Mouse (Mus musculus) lung, adult 2 months (tissue): Measurements from ENCODE around the gene Acap3.

Experiments
- CTCF ChIP-seq: fragments of 200-500 bp; IDR thresholded peaks from 2 replicates; pipeline ENCODE4 v1.5.1; 2011; ENCODE audit warnings: mild to moderate bottlenecking, low read length, control low read depth; ENCODE audit not compliant: insufficient read depth
- POLR2A ChIP-seq: fragments of 200-500 bp; IDR thresholded peaks from 2 replicates; pipeline ENCODE4 v1.6.1; 2011; ENCODE audit warnings: low read depth, mild to moderate bottlenecking, control low read depth, low read length, borderline replicate concordance; ENCODE audit errors: extremely low read depth

DNA sequence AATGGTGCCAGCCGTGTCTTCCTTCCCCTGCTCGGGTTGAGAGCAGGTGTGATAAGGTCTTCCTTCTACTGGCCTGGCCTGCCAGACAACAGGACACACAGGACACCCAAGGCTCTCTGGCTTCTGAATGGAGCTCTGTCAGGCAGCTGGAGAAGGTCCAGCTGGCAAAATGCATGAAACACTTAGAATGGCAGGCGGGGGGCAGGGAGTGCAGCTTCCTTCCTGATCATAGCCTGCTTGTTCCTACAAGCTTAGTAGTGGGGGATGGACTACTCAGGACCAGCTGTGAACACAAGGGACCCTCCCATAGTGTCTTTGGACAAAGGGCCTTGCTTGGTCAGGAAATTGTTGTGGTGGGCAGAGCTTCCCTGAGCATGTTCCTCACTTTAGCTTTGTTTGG lies 9.6 kb downstream of the Acap3 start:
- no peak for TF ChIP-seq CTCF
- no peak for TF ChIP-seq POLR2A
